Mouse (Mus musculus) megakaryocyte-erythroid progenitor cell, adult 5-6 weeks (primary cell): Measurements from ENCODE around the gene Thop1. TPM values are rescaled to one million over a fixed set of nuclear protein-coding genes. Genes with fewer than 3 reads are reported as not detected.

ENCODE experiments used
- ATAC-seq: replicated peaks from 2 replicates; pipeline ENCODE4 v1.8.0; 2016; ENCODE audit warnings: mild to moderate bottlenecking, inconsistent platforms; ENCODE audit not compliant: severe bottlenecking, poor library complexity, low FRiP score, low TSS enrichment
- total RNA-seq, 2 experiments: library from RNA; stranded (forward) in 1 of 2; stranded (reverse) in 1 of 2; fragments of 200-1000, 215-1000 nt in 1 of 2; fragments of >200 nt in 1 of 2; fragmentation: Nextera tagmentation in 1 of 2; gene quantifications; 2 replicates each; pipeline ENCODE4 v1.2.3; 2014 to 2017

The Thop1 gene
- total RNA-seq, 2 experiments from 2014 or later: 40.7 to 58.3 TPM

- peak; percentile 55 for ATAC-seq
Observed at GRCm38 (mm10) chr10:81092465-81093250, 22.8 kb downstream of the Thop1 start.

DNA sequence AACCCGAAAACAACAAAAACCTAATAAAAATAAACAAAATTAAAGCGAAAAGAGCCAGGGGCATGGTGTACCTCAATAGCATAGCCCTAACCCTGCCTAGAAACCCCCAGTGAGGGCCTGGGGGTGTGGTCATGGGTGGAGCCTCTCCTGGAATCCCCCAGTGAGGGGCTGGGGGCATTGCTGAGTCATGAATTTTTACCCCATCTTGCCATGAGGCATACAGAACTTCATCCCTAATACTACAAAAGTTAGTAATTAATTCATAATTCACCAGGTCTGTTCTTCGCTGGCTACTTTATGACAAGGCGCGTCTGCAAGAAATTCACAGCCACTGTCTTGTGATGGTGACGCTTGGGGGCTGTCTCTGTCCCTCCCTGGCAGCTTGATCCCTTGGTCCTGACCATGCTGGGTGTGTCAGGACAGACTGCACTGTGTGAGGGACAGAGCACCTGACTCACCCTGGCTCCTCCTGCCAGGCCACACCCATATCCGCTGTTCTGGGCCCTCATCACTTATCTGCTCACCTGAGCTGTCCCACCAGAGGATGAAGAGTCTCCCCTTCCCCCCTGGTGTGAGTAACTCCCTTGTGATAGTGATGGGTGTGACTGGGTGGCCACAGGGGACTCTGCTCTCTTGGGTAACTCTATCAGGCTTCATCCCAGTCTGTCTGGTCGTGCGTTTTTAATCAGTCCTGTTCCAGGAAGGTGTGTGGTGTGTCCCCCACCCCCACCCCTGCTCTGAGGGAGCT, 25.3 kb downstream of the Thop1 start:
- ATAC-seq: peak; percentile 34; the same call in 1 of the 2 replicates

DNA sequence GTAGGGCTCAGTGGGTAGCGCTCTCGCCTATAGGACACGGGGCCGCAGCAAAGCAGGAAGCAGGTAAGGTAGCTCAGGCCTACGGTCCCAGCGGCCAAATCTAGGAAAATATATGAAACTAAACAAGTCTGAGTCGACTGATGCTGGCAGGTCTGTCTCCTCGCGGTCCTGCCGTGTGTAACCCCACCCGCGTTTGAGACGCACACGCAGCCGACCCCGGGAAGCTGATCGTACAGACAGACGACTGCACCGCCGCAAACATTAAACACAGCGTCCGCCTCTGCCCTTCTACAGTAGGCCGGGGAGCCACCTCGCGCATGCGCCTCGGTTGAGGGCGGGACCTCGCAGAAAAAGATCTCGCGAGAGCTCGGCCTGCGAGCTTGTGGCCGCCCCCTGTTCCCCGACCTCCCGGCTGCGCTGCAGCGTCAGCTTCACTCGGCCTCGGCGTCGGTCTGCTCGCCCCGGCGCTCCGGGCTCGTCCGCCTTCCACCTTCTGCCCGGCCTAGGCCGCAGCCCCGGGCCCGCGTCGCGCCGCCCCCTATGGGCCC, 35.8 kb downstream of the Thop1 start, which contains the start of gene Map2k2:
Gene Map2k2, plus strand, starts transcription at position 351 of the 548 bp plus-strand sequence.
- peak; percentile 77 for ATAC-seq

- ATAC-seq: peak; percentile 73
Observed at GRCm38 (mm10) chr10:81106113-81106721, 36.4 kb downstream of the Thop1 start.

DNA sequence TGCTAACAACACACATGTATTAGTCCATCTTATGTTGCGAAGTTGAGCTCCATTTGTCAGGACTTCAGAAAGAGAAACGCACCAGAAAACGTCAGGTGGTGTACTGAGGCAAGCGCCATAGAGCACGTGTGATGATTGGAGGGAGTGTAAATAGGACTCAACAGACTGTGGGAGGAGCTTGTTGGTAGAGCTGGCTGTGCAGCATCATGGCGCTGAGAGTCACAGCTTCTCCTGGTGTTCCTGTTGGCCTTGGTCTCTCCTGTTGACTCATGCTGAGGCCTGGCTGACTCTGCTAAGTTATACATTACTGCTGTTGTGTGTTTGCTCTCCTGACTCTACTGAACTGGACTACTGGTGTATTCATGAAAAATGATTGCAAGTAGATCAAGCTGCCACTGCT, 43.1 kb downstream of the Thop1 start:
- ATAC-seq: no peak

GRCm38 (mm10) chr10:81119625-81120024, 49.8 kb downstream of the Thop1 start:
- no peak for ATAC-seq

DNA sequence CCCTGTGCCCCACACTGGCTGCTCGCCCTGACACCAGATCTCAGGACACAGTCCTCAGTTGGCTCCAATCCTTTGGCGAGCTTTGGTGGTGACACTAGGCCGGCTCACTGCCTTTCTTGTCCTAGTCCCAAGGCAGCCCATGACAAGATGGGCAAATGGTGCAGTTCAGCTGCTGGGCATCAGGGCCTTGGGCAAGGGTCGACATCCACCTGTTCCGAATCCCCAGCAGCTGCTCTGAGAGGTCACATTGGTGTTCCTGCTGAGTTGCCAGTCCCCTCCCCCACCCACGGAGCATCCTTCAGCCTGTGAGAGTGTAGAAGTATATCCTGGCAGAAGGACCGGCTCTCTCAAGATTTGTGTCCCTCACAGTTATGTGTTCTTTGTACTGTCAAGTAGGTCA, 50.8 kb downstream of the Thop1 start:
- ATAC-seq: no peak

DNA sequence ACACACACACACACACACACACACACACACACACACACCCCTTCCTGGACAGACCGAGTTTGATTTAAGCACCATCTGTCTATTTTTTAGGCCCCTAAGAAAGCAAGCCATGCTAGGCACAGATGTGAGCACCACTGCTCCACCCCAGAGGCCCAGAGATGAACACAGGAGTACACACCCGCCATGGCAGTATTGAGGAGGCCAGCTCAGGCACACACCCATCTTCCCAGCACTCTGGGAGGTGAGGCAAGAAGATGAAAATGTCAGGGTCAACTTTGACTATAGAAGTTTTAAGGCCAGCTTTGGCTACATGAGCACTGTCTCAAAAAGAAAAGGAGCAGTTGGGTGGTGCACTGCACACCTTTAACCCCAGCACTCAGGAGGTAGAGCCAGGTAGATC, 53.1 kb downstream of the Thop1 start:
- ATAC-seq: no peak

DNA sequence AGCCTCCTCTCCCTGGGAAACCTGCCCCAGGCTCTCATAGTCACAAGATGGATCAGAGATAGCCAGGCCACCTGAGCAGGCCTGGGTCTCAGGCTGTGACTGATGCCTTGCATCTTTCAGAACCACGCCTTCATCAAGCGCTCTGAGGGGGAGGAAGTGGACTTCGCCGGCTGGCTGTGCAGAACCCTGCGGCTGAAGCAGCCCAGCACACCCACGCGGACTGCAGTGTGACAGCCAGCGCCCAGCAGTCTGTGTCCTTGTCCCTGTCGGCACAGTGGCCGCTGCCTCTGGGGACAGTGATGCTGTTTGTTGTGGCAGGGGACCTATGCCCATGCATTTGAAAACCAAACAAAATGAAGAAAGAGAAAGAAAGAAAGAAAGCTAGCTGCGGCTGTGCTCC, 53.7 kb downstream of the Thop1 start:
- ATAC-seq: no peak

Other genes with a start within 250 kb of the Thop1 start
- gene Oaz1, start 243.4 kb upstream of the Thop1 start, total RNA-seq (2014; fragmentation: Nextera tagmentation): 1,436 and 1,526 TPM in 2 replicates
- 220 and 353 TPM in 2 replicates for gene Oaz1, start 243.4 kb upstream of the Thop1 start, total RNA-seq (2017)
- 1.6 TPM in 1 of 2 replicates, not detected in the other for gene Lingo3, start 226.0 kb upstream of the Thop1 start, total RNA-seq (2014; fragmentation: Nextera tagmentation)
- not detected in 2 replicates for gene Lingo3, start 226.0 kb upstream of the Thop1 start, total RNA-seq (2017)
- 291 and 326 TPM in 2 replicates for gene Lsm7, start 214.8 kb upstream of the Thop1 start, total RNA-seq (2014; fragmentation: Nextera tagmentation)
- 401 and 445 TPM in 2 replicates for gene Lsm7, start 214.8 kb upstream of the Thop1 start, total RNA-seq (2017)
- gene Sppl2b, start 214.8 kb upstream of the Thop1 start, total RNA-seq (2014; fragmentation: Nextera tagmentation): 116 and 117 TPM in 2 replicates
- 45.6 and 65.4 TPM in 2 replicates for gene Sppl2b, start 214.8 kb upstream of the Thop1 start, total RNA-seq (2017)
- gene Tmprss9, start 198.2 kb upstream of the Thop1 start, total RNA-seq (2014; fragmentation: Nextera tagmentation): 0.22 TPM in 1 of 2 replicates, not detected in the other
- gene Tmprss9, start 198.2 kb upstream of the Thop1 start, total RNA-seq (2017): not detected in 2 replicates
- gene Timm13, start 169.1 kb upstream of the Thop1 start, total RNA-seq (2014; fragmentation: Nextera tagmentation): 206 and 233 TPM in 2 replicates
- 27.7 and 49.2 TPM in 2 replicates for gene Timm13, start 169.1 kb upstream of the Thop1 start, total RNA-seq (2017)
- 14.9 and 24.4 TPM in 2 replicates for gene Lmnb2, start 151.8 kb upstream of the Thop1 start, total RNA-seq (2014; fragmentation: Nextera tagmentation)
- 24.0 and 29.0 TPM in 2 replicates for gene Lmnb2, start 151.8 kb upstream of the Thop1 start, total RNA-seq (2017)
- not detected in 2 replicates for gene Gadd45b, start 140.0 kb upstream of the Thop1 start, total RNA-seq (2014; fragmentation: Nextera tagmentation)
- gene Gadd45b, start 140.0 kb upstream of the Thop1 start, total RNA-seq (2017): 7.5 and 8.7 TPM in 2 replicates
- 1.5 and 3.6 TPM in 2 replicates for gene Gng7, start 55.1 kb upstream of the Thop1 start, total RNA-seq (2014; fragmentation: Nextera tagmentation)
- gene Gng7, start 55.1 kb upstream of the Thop1 start, total RNA-seq (2017): 0.14 and 0.46 TPM in 2 replicates
- not detected in 2 replicates for gene Diras1, start 44.4 kb upstream of the Thop1 start, total RNA-seq (2014; fragmentation: Nextera tagmentation)
- not detected in 2 replicates for gene Diras1, start 44.4 kb upstream of the Thop1 start, total RNA-seq (2017)
- 7.0 TPM in 2 replicates for gene Slc39a3, start 32.6 kb upstream of the Thop1 start, total RNA-seq (2014; fragmentation: Nextera tagmentation)
- gene Slc39a3, start 32.6 kb upstream of the Thop1 start, total RNA-seq (2017): 3.4 and 7.2 TPM in 2 replicates
- 59.4 and 61.4 TPM in 2 replicates for gene Sgta, start 9.9 kb upstream of the Thop1 start, total RNA-seq (2014; fragmentation: Nextera tagmentation)
- 34.2 and 41.6 TPM in 2 replicates for gene Sgta, start 9.9 kb upstream of the Thop1 start, total RNA-seq (2017)
- gene Creb3l3, start 28.8 kb downstream of the Thop1 start, total RNA-seq (2014; fragmentation: Nextera tagmentation): not detected in 2 replicates
- gene Creb3l3, start 28.8 kb downstream of the Thop1 start, total RNA-seq (2017): not detected in 2 replicates
- gene Map2k2, start 35.9 kb downstream of the Thop1 start, total RNA-seq (2014; fragmentation: Nextera tagmentation): 111 and 122 TPM in 2 replicates
- 38.7 and 50.2 TPM in 2 replicates for gene Map2k2, start 35.9 kb downstream of the Thop1 start, total RNA-seq (2017)
- 33.4 and 34.4 TPM in 2 replicates for gene Zbtb7a, start 65.2 kb downstream of the Thop1 start, total RNA-seq (2014; fragmentation: Nextera tagmentation)
- 8.5 and 15.9 TPM in 2 replicates for gene Zbtb7a, start 65.2 kb downstream of the Thop1 start, total RNA-seq (2017)
- gene Pias4, start 97.9 kb downstream of the Thop1 start, total RNA-seq (2014; fragmentation: Nextera tagmentation): 14.8 and 15.2 TPM in 2 replicates
- 5.4 and 20.8 TPM in 2 replicates for gene Pias4, start 97.9 kb downstream of the Thop1 start, total RNA-seq (2017)
- gene Eef2, start 106.6 kb downstream of the Thop1 start, total RNA-seq (2014; fragmentation: Nextera tagmentation): 1,282 and 1,455 TPM in 2 replicates
- 1,743 and 1,799 TPM in 2 replicates for gene Eef2, start 106.6 kb downstream of the Thop1 start, total RNA-seq (2017)
- gene Dapk3, start 113.0 kb downstream of the Thop1 start, total RNA-seq (2014; fragmentation: Nextera tagmentation): 27.7 and 51.7 TPM in 2 replicates
- gene Dapk3, start 113.0 kb downstream of the Thop1 start, total RNA-seq (2017): 16.2 and 30.9 TPM in 2 replicates
- gene 4930442H23Rik, start 113.8 kb downstream of the Thop1 start, total RNA-seq (2014; fragmentation: Nextera tagmentation): not detected in 2 replicates
- gene 4930442H23Rik, start 113.8 kb downstream of the Thop1 start, total RNA-seq (2017): not detected in 2 replicates
- not detected in 2 replicates for gene Nmrk2, start 132.0 kb downstream of the Thop1 start, total RNA-seq (2014; fragmentation: Nextera tagmentation)
- gene Nmrk2, start 132.0 kb downstream of the Thop1 start, total RNA-seq (2017): not detected in 2 replicates
- not detected in 2 replicates for gene Atcay, start 160.8 kb downstream of the Thop1 start, total RNA-seq (2014; fragmentation: Nextera tagmentation)
- not detected in 2 replicates for gene Atcay, start 160.8 kb downstream of the Thop1 start, total RNA-seq (2017)
- gene Zfr2, start 163.1 kb downstream of the Thop1 start, total RNA-seq (2014; fragmentation: Nextera tagmentation): 1.1 and 3.5 TPM in 2 replicates
- gene Zfr2, start 163.1 kb downstream of the Thop1 start, total RNA-seq (2017): 0.46 TPM in 1 of 2 replicates, not detected in the other
- 2.9 and 9.8 TPM in 2 replicates for gene Matk, start 182.9 kb downstream of the Thop1 start, total RNA-seq (2014; fragmentation: Nextera tagmentation)
- gene Matk, start 182.9 kb downstream of the Thop1 start, total RNA-seq (2017): 5.5 and 5.6 TPM in 2 replicates
- gene Mrpl54, start 196.9 kb downstream of the Thop1 start, total RNA-seq (2014; fragmentation: Nextera tagmentation): 130 and 158 TPM in 2 replicates
- 157 and 212 TPM in 2 replicates for gene Mrpl54, start 196.9 kb downstream of the Thop1 start, total RNA-seq (2017)
- gene Apba3, start 196.9 kb downstream of the Thop1 start, total RNA-seq (2014; fragmentation: Nextera tagmentation): 28.9 and 32.6 TPM in 2 replicates
- gene Apba3, start 196.9 kb downstream of the Thop1 start, total RNA-seq (2017): 2.6 and 16.7 TPM in 2 replicates
- 0.81 and 7.3 TPM in 2 replicates for gene Tjp3, start 221.5 kb downstream of the Thop1 start, total RNA-seq (2014; fragmentation: Nextera tagmentation)
- 1.3 and 2.5 TPM in 2 replicates for gene Tjp3, start 221.5 kb downstream of the Thop1 start, total RNA-seq (2017)
- gene Pip5k1c, start 222.9 kb downstream of the Thop1 start, total RNA-seq (2014; fragmentation: Nextera tagmentation): 40.4 and 51.0 TPM in 2 replicates
- 17.3 and 26.2 TPM in 2 replicates for gene Pip5k1c, start 222.9 kb downstream of the Thop1 start, total RNA-seq (2017)